Mouse (Mus musculus) urinary bladder, adult 18-20 months (tissue): ENCODE data around the gene Pappa.

ENCODE experiments used
- DNase-seq, 2 experiments: peaks; one replicate each; pipeline ENCODE4 v3.0.0; 2022; ENCODE audit warnings: low spot score in 2 of 2, mixed read lengths in 2 of 2

Pappa gene

GRCm38 (mm10) chr4:65269996-65270395 is 146.0 kb downstream of the Pappa start:
- no peak for DNase-seq

- DNase-seq = peak in 1 of 2 experiments; percentile 3
Observed at GRCm38 (mm10) chr4:65272295-65272694, 148.3 kb downstream of the Pappa start.

- no peak for DNase-seq
Observed at GRCm38 (mm10) chr4:65273299-65273851, 149.4 kb downstream of the Pappa start.

- DNase-seq = no peak
Observed at GRCm38 (mm10) chr4:65278451-65279271, 154.7 kb downstream of the Pappa start.

- no peak for DNase-seq
Observed at GRCm38 (mm10) chr4:65279272-65279653, 155.3 kb downstream of the Pappa start.

- DNase-seq = no peak
Observed at GRCm38 (mm10) chr4:65279979-65280677, 156.2 kb downstream of the Pappa start.

GRCm38 (mm10) chr4:65280888-65281287 is 156.9 kb downstream of the Pappa start:
- DNase-seq = no peak

GRCm38 (mm10) chr4:65283611-65284010 is 159.6 kb downstream of the Pappa start:
- DNase-seq = no peak

- no peak for DNase-seq
Observed at GRCm38 (mm10) chr4:65285165-65285564, 161.2 kb downstream of the Pappa start.

GRCm38 (mm10) chr4:65289247-65289646 is 165.3 kb downstream of the Pappa start:
- no peak for DNase-seq

GRCm38 (mm10) chr4:65295741-65296140 is 171.8 kb downstream of the Pappa start:
- no peak for DNase-seq

- DNase-seq = no peak
Observed at GRCm38 (mm10) chr4:65296356-65296967, 172.5 kb downstream of the Pappa start.

- DNase-seq = no peak
Observed at GRCm38 (mm10) chr4:65296968-65297499, 173.1 kb downstream of the Pappa start.

GRCm38 (mm10) chr4:65298212-65299181 is 174.5 kb downstream of the Pappa start:
- no peak for DNase-seq

GRCm38 (mm10) chr4:65299365-65299764 is 175.4 kb downstream of the Pappa start:
- no peak for DNase-seq

- DNase-seq = no peak
Observed at GRCm38 (mm10) chr4:65300431-65300830, 176.5 kb downstream of the Pappa start.

GRCm38 (mm10) chr4:65302666-65303065 is 178.7 kb downstream of the Pappa start:
- DNase-seq = no peak

- peak in 1 of 2 experiments; percentile 2 for DNase-seq
Observed at GRCm38 (mm10) chr4:65317877-65318525, 194.0 kb downstream of the Pappa start.

GRCm38 (mm10) chr4:65321340-65321739 is 197.4 kb downstream of the Pappa start:
- DNase-seq = no peak

GRCm38 (mm10) chr4:65321959-65322358 is 198.0 kb downstream of the Pappa start:
- DNase-seq = no peak
